Mouse (Mus musculus): Measurements from ENCODE around the gene Kdelc2. TPM values are rescaled to one million over a fixed set of nuclear protein-coding genes. Genes with fewer than 3 reads are reported as not detected.

Kdelc2 gene
- total RNA-seq, 1 experiment from 2014 or later, result 1.7 TPM

DNA sequence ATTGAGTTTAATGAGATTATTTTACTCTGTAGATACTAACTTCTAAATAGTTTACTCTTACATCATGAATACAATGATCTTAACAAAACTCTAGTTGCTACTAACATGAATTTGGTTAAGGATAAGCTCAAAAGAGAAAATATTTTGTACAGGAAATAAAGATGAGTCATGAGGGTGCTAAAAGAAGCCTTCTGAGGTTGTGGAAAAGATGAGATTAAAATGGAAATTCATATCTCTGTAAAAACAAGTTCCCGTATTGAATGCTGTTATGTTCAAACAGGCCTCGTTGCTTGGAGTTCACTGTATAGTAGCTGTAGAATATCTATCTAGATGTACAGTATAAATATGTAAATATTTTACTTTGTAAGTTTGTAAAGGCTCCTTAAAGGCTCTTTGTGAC is 3.2 kb upstream of the Kdelc2 start:
- no peak for ATAC-seq (replicated peaks; ENCODE audit: insufficient number of reproducible peaks, low FRiP score, low TSS enrichment, poor library complexity, severe bottlenecking)

GRCm38 (mm10) chr9:53381113-53381615 is 2.7 kb upstream of the Kdelc2 start:
- ATAC-seq (replicated peaks; ENCODE audit: insufficient number of reproducible peaks, low FRiP score, low TSS enrichment, poor library complexity, severe bottlenecking), result no peak

DNA sequence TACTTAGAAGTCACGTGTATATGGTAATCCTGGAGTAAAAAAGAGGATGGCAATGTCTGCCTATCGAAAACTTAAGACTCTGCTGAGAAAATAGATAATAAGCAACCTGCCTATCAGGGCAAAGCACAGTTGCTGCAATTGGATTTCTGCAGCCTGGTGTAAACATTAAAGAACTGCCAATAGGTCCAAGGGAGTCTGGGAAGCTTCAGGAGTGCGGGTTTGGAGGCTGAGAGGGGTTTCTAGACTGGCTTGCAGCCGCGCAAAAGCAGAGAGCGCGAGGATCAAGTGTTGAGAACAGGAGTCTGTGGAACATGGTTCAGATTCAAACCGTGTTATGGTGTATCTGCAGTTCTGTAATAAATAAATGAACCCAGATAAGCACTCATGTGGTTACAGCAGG is 1.0 kb downstream of the Kdelc2 start:
- ATAC-seq (replicated peaks; ENCODE audit: insufficient number of reproducible peaks, low FRiP score, low TSS enrichment, poor library complexity, severe bottlenecking), result no peak

- ATAC-seq (replicated peaks; ENCODE audit: insufficient number of reproducible peaks, low FRiP score, low TSS enrichment, poor library complexity, severe bottlenecking), result no peak
These were observed 3.6 kb downstream of the Kdelc2 start for GRCm38 (mm10) chr9:53387431-53387830.

- no peak for ATAC-seq (replicated peaks; ENCODE audit: insufficient number of reproducible peaks, low FRiP score, low TSS enrichment, poor library complexity, severe bottlenecking)
These were observed 5.3 kb downstream of the Kdelc2 start for GRCm38 (mm10) chr9:53389109-53389508.

GRCm38 (mm10) chr9:53390136-53390535 is 6.3 kb downstream of the Kdelc2 start:
- no peak for ATAC-seq (replicated peaks; ENCODE audit: insufficient number of reproducible peaks, low FRiP score, low TSS enrichment, poor library complexity, severe bottlenecking)

DNA sequence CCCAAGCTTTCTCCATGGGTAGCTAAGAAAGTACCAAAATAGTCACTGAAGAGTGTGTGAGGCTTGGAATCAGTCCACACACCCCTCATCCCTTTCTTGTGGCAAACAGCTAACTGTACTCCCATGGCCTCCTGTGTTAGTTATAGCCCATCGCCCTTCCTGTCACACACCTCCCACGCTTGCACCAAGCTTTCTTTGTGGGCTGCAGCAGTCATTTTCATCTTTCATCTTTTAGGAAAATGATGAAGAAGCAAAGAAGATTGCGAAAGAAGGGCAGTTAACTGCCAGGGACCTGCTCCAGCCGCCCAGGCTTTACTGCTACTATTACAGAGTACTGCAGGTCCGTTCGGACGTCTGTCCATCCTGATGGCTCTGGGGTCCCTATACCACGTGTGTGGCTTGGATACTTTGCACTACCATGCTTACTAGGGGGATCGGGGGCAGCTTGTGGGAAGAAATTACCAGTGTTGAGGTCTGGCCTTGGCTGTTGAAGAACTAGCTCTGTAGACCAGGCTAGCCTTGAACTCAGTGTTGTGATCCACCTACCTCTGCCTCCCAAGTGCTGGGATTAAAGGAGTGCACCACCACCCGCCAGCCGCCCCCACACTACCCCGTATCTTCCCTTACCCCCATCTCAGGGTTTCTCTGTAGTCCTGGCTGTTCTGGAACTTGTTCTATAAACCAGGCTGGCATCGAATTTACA is 14.0 kb downstream of the Kdelc2 start:
- ATAC-seq (replicated peaks; ENCODE audit: insufficient number of reproducible peaks, low FRiP score, low TSS enrichment, poor library complexity, severe bottlenecking), result no peak

DNA sequence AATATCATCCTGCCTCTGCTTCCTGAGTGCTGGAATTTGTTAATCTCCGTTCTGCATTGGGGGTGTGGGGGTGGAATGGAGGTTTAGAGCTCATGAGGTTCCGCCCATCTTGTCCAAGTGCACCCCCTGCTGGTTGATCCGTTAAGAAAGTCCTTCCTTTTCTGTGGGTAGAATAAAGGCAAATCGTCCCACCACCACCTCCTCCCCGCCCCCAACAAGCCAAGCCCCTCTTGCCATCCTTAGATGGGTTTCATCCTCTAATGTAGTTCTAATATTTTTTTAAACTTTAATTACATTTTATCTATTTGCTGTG is 14.5 kb downstream of the Kdelc2 start:
- ATAC-seq (replicated peaks; ENCODE audit: insufficient number of reproducible peaks, low FRiP score, low TSS enrichment, poor library complexity, severe bottlenecking), result peak; percentile 78; the same call in 1 of the 2 replicates

DNA sequence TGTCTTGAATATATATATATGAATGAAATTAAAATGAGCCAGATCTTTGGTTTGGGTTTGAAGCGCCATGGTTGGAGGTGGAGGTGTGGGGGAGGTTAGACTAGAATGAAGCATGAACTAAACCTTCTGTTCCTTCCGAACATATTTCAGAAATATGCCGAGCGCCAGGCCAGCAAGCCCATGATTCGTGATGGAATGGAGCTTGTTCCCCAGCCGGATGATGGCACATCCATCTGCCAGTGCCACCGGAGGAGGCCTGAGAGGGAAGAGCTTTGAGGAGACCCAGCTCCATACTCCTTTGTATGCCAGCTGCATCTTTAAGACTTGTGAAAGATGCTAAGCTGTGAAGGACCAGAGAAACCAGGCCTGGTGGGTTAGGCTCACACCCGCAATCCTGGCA is 15.7 kb downstream of the Kdelc2 start:
- ATAC-seq (replicated peaks; ENCODE audit: insufficient number of reproducible peaks, low FRiP score, low TSS enrichment, poor library complexity, severe bottlenecking), result no peak

GRCm38 (mm10) chr9:53400696-53401095 is 16.9 kb downstream of the Kdelc2 start:
- no peak for ATAC-seq (replicated peaks; ENCODE audit: insufficient number of reproducible peaks, low FRiP score, low TSS enrichment, poor library complexity, severe bottlenecking)

DNA sequence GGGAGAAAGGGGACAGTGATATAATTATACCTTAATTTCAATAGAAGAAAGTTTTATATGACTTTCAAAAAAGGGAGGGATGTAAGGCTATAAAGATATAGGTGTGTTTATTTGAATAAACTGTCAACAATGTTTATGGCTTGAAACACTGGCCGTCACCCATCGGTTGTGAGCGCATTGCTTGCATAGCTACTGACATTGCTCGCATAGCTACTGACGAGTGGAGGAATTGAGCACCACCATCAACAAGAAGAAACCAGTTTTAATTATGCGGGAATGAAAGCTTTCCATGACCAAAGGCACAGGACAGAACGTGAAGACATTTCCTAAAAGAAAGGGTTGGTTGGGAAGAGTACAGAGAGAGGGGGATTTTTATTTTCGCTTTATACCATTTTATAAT is 17.3 kb downstream of the Kdelc2 start:
- no peak for ATAC-seq (replicated peaks; ENCODE audit: insufficient number of reproducible peaks, low FRiP score, low TSS enrichment, poor library complexity, severe bottlenecking)

DNA sequence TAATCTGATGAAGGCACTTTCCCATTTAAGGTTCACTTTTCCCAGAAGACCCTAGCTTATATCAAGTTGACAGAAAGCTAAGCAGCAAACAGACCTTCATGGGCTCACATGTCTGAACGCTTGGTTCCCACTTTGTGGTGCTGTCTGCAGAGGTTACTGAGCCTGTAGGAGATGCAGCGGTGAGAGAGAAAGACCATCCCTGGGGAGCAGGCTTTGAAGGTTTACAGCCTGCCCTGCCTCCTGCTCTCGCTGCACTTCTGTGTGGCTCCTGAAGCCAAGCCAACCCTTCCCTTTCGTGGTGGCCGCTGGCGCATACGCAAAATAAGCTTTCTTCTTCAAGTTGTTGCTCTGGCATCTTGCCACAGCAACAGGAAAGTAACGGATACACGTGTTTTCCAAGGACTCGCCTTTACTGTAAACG is 18.5 kb downstream of the Kdelc2 start, which contains the start of gene 4930550C14Rik:
Gene 4930550C14Rik, plus strand, starts transcription at position 35 of the 421 bp plus-strand sequence.
- no peak for ATAC-seq (replicated peaks; ENCODE audit: insufficient number of reproducible peaks, low FRiP score, low TSS enrichment, poor library complexity, severe bottlenecking)

DNA sequence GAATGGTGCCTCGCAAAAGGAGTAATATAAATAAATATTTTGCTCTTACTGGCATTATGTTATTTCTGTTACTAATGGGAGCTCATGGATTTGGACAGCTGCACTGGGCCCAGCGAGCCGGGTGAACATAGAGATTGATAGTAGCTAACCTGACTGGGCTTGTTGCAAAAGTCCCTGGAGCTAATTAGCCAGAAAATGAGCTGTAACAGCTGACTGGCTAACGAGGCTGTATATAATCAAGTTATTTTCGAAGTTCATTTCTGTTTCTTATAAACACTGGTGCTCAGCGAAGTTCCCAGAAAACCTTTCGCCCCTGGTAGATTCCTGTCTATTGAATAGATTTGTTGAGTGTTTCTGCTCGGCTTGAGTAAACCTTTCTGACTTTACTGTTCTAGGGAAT is 19.2 kb downstream of the Kdelc2 start:
- no peak for ATAC-seq (replicated peaks; ENCODE audit: insufficient number of reproducible peaks, low FRiP score, low TSS enrichment, poor library complexity, severe bottlenecking)

GRCm38 (mm10) chr9:53404050-53404752 is 20.4 kb downstream of the Kdelc2 start:
- no peak for ATAC-seq (replicated peaks; ENCODE audit: insufficient number of reproducible peaks, low FRiP score, low TSS enrichment, poor library complexity, severe bottlenecking)

DNA sequence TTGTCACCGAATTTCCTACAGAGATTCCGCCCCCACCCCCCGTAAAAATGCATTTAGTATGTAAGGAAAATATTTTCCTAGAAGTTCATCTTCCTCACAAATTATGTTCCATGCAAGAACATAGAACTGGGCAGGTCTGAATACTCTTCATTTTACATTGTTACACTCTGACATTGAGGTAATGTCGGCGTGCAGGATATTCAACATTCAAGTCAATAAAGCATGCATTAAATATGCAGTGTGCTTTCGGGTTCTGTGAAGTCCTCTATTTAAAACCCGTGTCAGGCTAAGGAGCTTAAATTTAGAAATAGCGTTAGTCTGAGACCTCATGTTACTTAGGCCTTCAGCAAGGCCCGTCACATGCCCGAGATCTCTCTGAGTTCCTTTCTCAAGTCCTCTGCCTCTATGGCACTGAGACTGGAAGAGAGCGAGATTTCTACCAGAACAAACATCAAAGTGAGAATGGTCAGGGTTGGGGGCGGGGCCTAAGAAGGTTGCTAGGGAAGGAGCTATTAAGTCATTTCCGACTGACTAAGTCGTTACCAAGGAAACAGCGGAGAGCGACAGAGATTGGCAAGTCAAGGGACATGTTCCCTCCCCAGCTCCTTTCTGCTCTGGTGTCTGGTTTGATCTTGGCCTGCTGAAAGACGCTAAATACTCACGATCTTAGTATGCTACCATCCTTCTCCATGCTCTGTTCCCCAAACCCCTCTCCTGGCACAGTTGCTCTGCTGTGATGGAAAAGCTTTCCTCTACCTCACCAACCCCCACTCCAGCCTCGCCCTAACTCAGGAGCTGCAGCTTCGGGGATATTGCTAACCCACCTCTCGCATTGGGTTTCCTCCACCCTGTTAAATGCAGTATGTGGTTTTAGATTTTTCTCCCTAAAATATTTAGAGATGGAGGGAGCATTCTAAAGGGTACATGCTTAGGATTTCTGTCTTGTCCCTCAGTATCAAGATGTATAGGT is 21.2 kb downstream of the Kdelc2 start:
- peak; percentile 96 for ATAC-seq (replicated peaks; ENCODE audit: insufficient number of reproducible peaks, low FRiP score, low TSS enrichment, poor library complexity, severe bottlenecking)

GRCm38 (mm10) chr9:53408548-53408947 is 24.7 kb downstream of the Kdelc2 start:
- no peak for ATAC-seq (replicated peaks; ENCODE audit: insufficient number of reproducible peaks, low FRiP score, low TSS enrichment, poor library complexity, severe bottlenecking)

DNA sequence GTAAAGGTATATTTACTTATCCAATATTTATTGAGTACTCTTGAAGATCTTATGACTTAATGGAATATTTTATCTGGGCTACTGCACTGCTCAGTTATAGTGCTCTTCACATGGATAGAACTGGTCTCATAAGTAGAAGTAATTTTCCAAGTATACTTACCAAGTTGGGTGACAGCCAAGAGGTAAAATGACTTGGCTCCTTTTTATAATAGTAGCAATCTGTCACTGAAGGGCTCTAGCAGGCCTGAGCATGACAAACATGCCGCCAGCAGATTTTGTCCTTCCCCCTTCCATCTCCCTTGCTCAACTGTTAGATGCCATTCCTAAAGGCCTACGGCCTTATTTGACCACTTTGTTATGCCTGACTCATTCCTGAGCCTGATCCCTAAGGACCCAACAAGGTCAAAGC is 25.1 kb downstream of the Kdelc2 start:
- ATAC-seq (replicated peaks; ENCODE audit: insufficient number of reproducible peaks, low FRiP score, low TSS enrichment, poor library complexity, severe bottlenecking), result no peak

DNA sequence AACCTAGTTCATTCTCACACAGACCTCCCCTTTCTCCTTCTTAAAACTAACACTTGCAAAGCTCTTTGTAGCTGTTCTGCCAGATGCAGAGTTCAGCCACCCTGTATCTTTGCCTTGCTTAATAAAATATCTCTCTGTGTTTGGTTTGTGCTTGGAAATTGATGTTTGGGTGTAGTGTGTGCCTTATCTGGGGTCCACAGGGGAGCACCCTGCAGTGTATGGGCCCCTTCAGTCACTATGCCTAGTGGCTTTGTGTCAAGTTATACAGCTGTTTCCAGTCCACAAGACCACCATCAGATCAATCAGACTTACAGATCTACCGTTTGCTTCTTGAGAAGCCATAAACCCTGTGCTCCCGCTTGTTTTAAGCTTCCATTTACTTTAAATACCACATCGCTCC is 25.6 kb downstream of the Kdelc2 start:
- ATAC-seq (replicated peaks; ENCODE audit: insufficient number of reproducible peaks, low FRiP score, low TSS enrichment, poor library complexity, severe bottlenecking), result no peak

Data from monocyte, adult 5-6 weeks (primary cell).